Mouse (Mus musculus) liver, embryonic 14.5 days (tissue): Measurements from ENCODE around the gene Adgb. TPM values are rescaled to one million over a fixed set of nuclear protein-coding genes. Genes with fewer than 3 reads are reported as not detected.

Source experiments
- ATAC-seq: fragments of 200-750 bp; cut with Nextera tagmentation; 2 replicates; pipeline ENCODE4 v1.8.0; 2017; ENCODE audit warnings: moderate number of reproducible peaks, mild to moderate bottlenecking, moderate library complexity; ENCODE audit not compliant: insufficient read depth
- DNase-seq, 3 experiments: peaks; one replicate each; pipeline ENCODE4 v3.0.0-alpha.2; 2012 to 2013; ENCODE audit warnings: low read depth in 3 of 3, low spot score in 3 of 3
- H3K27ac ChIP-seq: fragments of 300-500 bp; sonication (generic); 2 replicates; pipeline ENCODE4 v1.5.1; 2014; ENCODE audit warnings: moderate library complexity, mild to moderate bottlenecking, control low read depth, inconsistent platforms
- H3K27me3 ChIP-seq: fragments of 300-500 bp; sonication (generic); 2 replicates; pipeline ENCODE4 v1.6.1; 2014; ENCODE audit warnings: mild to moderate bottlenecking, low read length, moderate library complexity; ENCODE audit not compliant: control insufficient read depth, insufficient read depth
- H3K36me3 ChIP-seq: fragments of 300-500 bp; sonication (generic); replicated peaks from 2 replicates; pipeline ENCODE4 v1.6.1; 2014; ENCODE audit warnings: low read depth; ENCODE audit not compliant: control insufficient read depth, insufficient read depth
- H3K4me1 ChIP-seq, 2 experiments: fragments of 200-500 bp in 1 of 2; fragments of 300-500 bp in 1 of 2; sonication (generic) in 1 of 2; replicated peaks; 2 replicates each; pipeline ENCODE4 v1.6.1; 2012 to 2014; ENCODE audit warnings: antibody characterized with exemption in 1 of 2, inconsistent platforms in 1 of 2, low read length in 1 of 2; ENCODE audit not compliant: control insufficient read depth in 2 of 2, insufficient read depth in 2 of 2
- H3K4me2 ChIP-seq: fragments of 300-500 bp; sonication (generic); 2 replicates; pipeline ENCODE4 v1.6.1; 2014; ENCODE audit warnings: low read depth, mild to moderate bottlenecking, control low read depth, moderate library complexity
- H3K4me3 ChIP-seq, 2 experiments: fragments of 200-500 bp in 1 of 2; fragments of 300-500 bp in 1 of 2; sonication (generic) in 1 of 2; 2 replicates each; pipeline ENCODE4 v1.5.1; 2012 to 2014; ENCODE audit warnings: low read depth in 2 of 2, low read length in 2 of 2, mild to moderate bottlenecking in 2 of 2, control low read depth in 1 of 2, inconsistent platforms in 1 of 2, moderate library complexity in 1 of 2; ENCODE audit not compliant: insufficient read depth in 1 of 2
- H3K9ac ChIP-seq: fragments of 300-500 bp; sonication (generic); replicated peaks from 2 replicates; pipeline ENCODE4 v1.6.1; 2014; ENCODE audit warnings: mild to moderate bottlenecking, control low read depth, moderate library complexity
- H3K9me3 ChIP-seq: fragments of 300-500 bp; sonication (generic); 2 replicates; pipeline ENCODE4 v1.6.1; 2016; ENCODE audit warnings: low read length, mixed read lengths; ENCODE audit not compliant: control insufficient read depth
- CTCF ChIP-seq: IDR thresholded peaks from 2 replicates; pipeline ENCODE4 v1.5.1; 2016; ENCODE audit warnings: antibody characterized with exemption, low read depth, control low read depth
- EP300 ChIP-seq: IDR thresholded peaks from 2 replicates; pipeline ENCODE4 v1.6.1; 2016; ENCODE audit warnings: antibody characterized with exemption, low read depth
- WGBS: fragments of 180-500 bp; shearing (Covaris S2); extraction: QIAGEN DNeasy Blood & Tissue Kit; methylation state at CpG from one replicate; pipeline ENCODE4 v1.1.7; 2014; ENCODE audit not compliant: insufficient replicate concordance; 5-methylcytosine and 5-hydroxymethylcytosine counted together
- polyA plus RNA-seq, 2 experiments: library from polyadenylated mRNA; depleted of rRNA in 1 of 2; stranded (reverse) in 1 of 2; unstranded in 1 of 2; fragments of >200 nt; fragmentation: Nextera tagmentation in 1 of 2; extraction: Ambion mirVana in 1 of 2; gene quantifications; 2 replicates each; pipeline versions ENCODE4 v1.2.1 to v1.2.3; 2012 to 2014

The Adgb gene
- polyA plus RNA-seq, 2 experiments, result 0.30 to 0.49 TPM

- 27% methylated on average over 6 of the region's 6 CpGs for WGBS
- Histone ChIP-seq H3K9ac (no peak overlapping the region), H3K9me3 (no peaks in the 10 kb centered on the region), H3K4me3 (no peak overlapping the region), H3K27ac (no peak overlapping the region), H3K36me3 (no peaks in the 10 kb centered on the region), H3K27me3 (no peaks in the 10 kb centered on the region), H3K4me1 (peaks cover 0 to 4% of the 10 kb centered on the region in 2 experiments; a peak in 1 of 4 replicates), H3K4me2 (no peak overlapping the region)
- ATAC-seq (0 out of 2 replicates have a peak, but pooled peaks have one; percentile 23), DNase-seq (no peak)
- TF ChIP-seq CTCF, result no peak
- TF ChIP-seq EP300, result no peak
Observed at GRCm38 (mm10) chr10:10468699-10469547, 3.2 kb downstream of the Adgb start.

GRCm38 (mm10) chr10:10460113-10460512, 12.0 kb downstream of the Adgb start:
- Histone ChIP-seq H3K4me3 (no peak overlapping the region), H3K9ac (no peak overlapping the region), H3K36me3 (no peaks in the 10 kb centered on the region), H3K4me1 (no peaks in the 10 kb centered on the region), H3K4me2 (no peak overlapping the region), H3K9me3 (no peaks in the 10 kb centered on the region), H3K27me3 (no peaks in the 10 kb centered on the region), H3K27ac (no peak overlapping the region)
- ATAC-seq (no peak), DNase-seq (no peak)
- 28% methylated on average over 2 of the region's 2 CpGs for WGBS
- TF ChIP-seq CTCF (no peak), EP300 (no peak)

GRCm38 (mm10) chr10:10456991-10457390, 15.1 kb downstream of the Adgb start:
- Histone ChIP-seq H3K36me3 (no peaks in the 10 kb centered on the region), H3K9ac (no peak overlapping the region), H3K4me2 (no peak overlapping the region), H3K9me3 (no peaks in the 10 kb centered on the region), H3K27ac (no peak overlapping the region), H3K27me3 (no peaks in the 10 kb centered on the region), H3K4me1 (no peaks in the 10 kb centered on the region), H3K4me3 (no peak overlapping the region)
- ATAC-seq (peak; percentile 35; the same call in 1 of the 2 replicates), DNase-seq (peak in 1 of 3 experiments; percentile 3)
- WGBS, result 40% methylated on average over 5 of the region's 5 CpGs
- no peak for TF ChIP-seq EP300
- no peak for TF ChIP-seq CTCF

GRCm38 (mm10) chr10:10449067-10449466, 23.1 kb downstream of the Adgb start:
- Histone ChIP-seq H3K9me3 (no peaks in the 10 kb centered on the region), H3K9ac (no peak overlapping the region), H3K27me3 (no peaks in the 10 kb centered on the region), H3K4me2 (no peak overlapping the region), H3K27ac (no peak overlapping the region), H3K4me3 (no peak overlapping the region), H3K4me1 (no peaks in the 10 kb centered on the region), H3K36me3 (no peaks in the 10 kb centered on the region)
- WGBS, result 58% methylated on average over 3 of the region's 3 CpGs
- DNase-seq, result peak; percentile 34 to 45 (median 37)
- no peak for TF ChIP-seq EP300
- no peak for TF ChIP-seq CTCF
- no peak for ATAC-seq

GRCm38 (mm10) chr10:10444841-10445466, 27.2 kb downstream of the Adgb start:
- no peak overlapping the region for H3K27ac ChIP-seq
- H3K9ac ChIP-seq, result no peak overlapping the region
- H3K9me3 ChIP-seq, result no peaks in the 10 kb centered on the region
- DNase-seq, result no peak
- H3K4me3 ChIP-seq, result no peak overlapping the region
- ATAC-seq, result no peak
- H3K36me3 ChIP-seq, result no peaks in the 10 kb centered on the region
- H3K4me1 ChIP-seq, result no peaks in the 10 kb centered on the region
- TF ChIP-seq EP300 (no peak), CTCF (no peak)
- WGBS, result 55% methylated on average over 3 of the region's 3 CpGs
- no peaks in the 10 kb centered on the region for H3K27me3 ChIP-seq
- no peak overlapping the region for H3K4me2 ChIP-seq
